Mouse (Mus musculus): ENCODE data around the gene Hoxb13. TPM values are rescaled to one million over a fixed set of nuclear protein-coding genes. Genes with fewer than 3 reads are reported as not detected.

Gene Hoxb13
- total RNA-seq, 4 experiments from 2014 or later: not detected

DNA sequence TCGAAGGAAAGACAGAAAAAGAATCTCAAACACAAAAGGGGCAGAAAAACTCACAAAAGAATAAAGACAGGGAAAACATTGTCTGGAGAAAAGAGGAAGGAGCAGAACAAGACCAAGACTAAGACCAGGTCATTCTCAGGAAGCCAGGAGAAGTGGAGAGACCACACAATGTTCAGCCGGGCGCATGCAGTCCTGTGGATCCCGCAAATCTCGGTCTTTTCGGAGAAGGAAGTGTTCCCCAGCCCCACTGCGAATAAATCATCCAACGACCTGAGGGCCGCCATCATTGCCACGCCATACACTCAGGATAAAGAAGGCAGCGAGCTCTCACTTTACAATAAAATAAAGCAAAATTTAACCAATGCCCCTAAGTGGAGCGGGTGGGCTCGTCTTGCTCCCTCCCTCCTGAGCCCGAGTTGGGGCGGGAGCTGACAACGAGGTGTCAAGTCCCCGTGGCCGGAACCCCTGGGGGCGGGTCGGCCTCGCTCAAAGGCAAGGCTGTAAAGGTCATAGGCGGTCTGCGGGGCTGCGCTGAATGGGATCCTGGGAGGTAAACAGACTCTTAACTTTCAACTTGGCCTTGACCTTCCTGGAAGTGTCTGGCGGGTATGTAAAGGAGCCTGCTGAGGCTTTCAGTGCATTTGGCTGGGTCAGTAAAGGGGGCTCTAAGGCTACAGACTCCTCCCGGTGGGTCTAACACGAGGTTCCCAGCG is 4.2 kb upstream of the Hoxb13 start:
- DNase-seq (ENCODE audit: low spot score in 2 of 2): no peak

DNA sequence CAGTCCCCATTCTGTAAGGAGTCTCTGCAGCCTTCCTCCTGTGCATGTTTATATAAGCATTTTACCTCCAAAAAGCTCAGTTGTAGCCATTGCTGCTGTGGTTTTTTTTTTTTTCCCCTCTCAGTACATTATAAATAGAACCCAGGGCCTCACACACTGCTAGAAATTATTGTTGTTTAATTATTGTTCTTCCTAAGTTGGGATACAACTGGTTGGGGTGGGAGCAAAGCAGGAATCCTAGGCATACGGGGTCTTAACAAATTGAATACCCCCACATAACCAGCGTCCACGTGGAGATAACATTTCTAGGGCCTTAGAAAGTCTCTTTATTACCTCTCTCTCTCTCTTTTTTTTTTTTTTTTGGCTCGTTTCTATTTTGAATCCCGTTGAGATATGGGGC is 3.0 kb upstream of the Hoxb13 start:
- DNase-seq (ENCODE audit: low spot score in 2 of 2): no peak

DNA sequence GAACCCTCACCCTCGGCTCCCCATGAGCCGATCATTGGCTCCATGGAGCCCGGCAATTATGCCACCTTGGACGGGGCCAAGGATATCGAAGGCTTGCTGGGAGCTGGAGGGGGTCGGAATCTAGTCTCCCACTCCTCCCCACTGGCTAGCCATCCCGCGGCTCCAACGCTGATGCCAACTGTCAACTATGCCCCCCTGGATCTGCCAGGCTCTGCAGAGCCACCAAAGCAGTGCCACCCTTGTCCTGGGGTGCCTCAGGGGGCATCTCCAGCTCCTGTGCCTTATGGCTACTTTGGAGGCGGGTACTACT is 240 bp downstream of the Hoxb13 start:
- no peak for DNase-seq (ENCODE audit: low spot score in 2 of 2)

DNA sequence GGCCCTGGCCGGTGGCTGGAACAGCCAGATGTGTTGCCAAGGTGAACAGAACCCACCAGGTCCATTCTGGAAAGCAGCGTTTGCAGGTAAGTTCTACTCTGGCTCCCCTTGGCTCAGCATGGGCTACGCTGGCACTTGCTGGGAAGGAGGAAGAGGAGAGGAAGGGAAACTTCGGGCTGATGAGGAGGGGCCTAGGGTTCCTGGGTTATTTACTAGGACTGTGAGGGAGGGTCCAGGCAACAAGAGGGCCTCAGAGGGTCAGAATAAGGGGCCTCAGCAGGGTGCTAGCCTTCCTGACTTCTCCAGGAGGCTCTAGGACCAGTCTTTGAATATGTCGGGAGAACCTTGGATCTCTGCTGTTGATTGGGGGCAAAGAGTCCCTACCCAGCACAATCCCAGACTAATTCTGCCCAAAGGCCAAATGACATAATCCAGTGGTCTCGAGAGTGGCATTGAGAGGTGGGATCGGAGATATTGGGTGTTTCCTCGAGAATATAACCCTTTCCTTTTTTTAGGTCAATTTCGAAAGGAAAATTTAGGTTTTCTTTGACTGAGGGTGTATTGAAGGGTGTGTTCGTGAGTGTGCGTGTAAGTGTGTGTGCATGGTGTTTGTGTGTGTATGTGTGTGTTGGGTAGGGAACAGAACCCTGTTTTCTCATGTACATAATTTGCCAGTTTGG is 985 bp downstream of the Hoxb13 start:
- DNase-seq (ENCODE audit: low spot score in 2 of 2): no peak

DNA sequence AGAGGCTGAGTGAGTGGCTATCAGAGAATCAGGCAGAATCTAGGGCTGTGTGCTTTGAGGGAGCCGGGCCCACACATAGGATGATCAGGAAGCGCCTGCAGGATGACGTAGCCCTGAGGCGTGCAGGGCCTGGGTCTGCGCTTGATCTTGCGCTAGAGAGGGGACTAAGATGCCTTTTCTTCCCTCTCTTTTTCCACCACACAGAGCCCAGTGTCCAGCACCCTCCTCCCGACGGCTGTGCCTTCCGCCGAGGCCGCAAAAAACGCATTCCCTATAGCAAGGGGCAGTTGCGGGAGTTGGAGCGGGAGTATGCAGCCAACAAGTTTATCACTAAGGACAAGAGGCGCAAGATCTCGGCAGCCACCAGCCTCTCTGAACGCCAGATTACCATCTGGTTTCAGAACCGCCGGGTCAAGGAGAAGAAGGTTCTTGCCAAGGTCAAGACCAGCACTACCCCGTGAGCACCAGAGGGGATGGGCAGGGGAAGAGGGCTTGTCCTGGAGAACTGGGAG is 1.7 kb downstream of the Hoxb13 start:
- no peak for DNase-seq (ENCODE audit: low spot score in 2 of 2)

DNA sequence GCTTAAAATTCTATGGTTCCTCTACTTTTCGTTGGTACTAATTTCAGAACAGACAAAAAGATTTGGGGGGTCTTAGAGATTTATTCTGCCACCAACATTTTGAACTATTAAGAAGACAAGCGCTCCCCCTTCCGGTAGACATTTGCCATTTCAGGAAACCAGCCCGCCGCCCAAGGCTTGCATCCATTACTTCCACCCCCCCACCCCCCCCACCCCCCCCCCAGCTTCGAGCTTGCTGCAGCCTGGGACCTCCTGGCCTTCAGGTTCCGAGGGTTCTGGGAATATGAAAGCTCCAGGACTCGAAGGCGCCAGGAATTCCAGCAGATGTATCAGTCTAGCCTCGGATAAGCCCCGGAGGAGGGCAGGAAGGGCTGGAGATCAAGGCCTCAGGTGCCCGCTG is 4.5 kb downstream of the Hoxb13 start:
- no peak for DNase-seq (ENCODE audit: low spot score in 2 of 2)

DNA sequence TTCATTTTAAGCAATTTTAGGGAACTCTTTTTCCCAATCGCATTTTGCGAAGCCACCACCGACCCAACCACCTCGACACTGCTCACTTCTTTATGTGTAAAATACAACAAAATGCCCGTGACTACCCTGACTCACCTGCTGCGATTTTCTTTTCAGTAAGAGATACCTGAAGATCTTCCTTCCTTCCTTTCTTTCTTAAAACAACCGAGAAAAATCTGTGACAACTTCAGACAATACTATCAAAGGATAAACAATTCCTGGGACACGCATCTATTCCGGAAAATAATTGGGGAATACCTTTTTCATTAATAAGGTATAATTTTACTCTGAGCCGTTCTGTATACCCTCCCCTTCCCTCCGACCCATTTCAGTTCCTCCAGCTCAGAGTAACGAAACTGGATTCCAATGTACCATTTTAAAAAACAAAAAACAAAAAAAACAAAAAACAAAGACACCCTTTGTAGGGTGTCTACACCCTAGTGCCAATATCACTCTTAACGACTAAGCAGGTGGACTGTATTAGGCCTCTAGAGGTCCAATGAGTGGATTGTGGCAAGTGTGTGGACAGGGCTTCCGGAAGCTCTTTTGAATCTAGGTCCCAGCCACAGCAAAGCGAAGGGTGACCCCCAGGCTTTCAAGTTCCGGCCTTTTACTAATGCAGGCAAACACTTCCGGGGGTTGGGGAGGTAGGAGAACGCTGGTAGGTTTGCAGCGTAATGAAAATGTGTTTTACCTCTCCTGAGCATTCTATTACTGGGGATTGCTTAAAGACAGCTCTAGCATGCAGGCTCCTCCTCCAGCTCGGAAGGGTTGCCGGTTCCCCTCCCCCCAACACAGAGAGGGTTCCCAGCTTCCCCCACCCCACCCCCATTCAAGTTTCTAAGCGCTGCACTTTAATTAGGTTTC is 5.3 kb downstream of the Hoxb13 start:
- DNase-seq (ENCODE audit: low spot score in 2 of 2): no peak

DNA sequence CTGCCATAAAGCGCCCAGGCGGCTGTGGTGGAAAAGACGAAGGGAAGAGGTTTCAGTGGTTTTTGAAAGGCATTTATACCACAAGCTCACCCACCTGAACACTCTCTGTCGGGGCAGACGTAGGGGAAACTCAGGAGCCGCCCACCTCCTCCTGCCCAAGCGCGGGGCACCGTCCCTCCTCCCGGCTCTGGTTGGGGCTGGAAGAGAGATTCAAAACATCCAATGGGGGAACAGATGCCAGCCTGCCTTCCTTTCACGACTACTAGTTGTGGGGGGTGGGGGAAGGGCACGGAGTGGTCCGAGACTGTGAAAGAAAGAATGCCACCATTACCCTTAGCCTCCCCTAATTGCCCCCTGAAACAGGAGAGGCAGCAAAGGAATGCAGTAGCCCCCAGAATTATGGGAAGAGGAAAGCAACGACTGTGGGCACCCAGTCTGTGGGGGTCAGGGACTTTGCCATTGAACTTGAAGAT is 6.1 kb downstream of the Hoxb13 start:
- no peak for DNase-seq (ENCODE audit: low spot score in 2 of 2)

DNA sequence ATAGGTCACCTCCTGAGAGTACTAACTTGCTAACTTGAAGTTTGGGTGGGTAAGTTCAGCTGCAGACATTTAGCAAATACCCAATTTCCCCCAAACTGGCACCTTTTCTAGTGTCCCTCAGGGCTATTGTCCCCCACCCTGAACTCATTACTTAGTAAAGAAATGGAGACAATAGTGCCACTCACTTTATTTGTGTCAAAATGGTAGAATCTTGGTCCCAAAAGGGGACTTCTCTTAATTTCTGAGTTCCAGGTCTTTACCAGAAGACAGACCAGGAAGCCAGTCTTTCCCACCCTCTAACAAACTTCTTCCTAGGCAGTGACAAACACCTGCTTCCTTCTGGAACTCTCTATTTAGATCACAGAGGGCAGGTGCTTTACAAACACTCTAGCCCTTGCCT is 7.6 kb downstream of the Hoxb13 start:
- no peak for DNase-seq (ENCODE audit: low spot score in 2 of 2)

DNA sequence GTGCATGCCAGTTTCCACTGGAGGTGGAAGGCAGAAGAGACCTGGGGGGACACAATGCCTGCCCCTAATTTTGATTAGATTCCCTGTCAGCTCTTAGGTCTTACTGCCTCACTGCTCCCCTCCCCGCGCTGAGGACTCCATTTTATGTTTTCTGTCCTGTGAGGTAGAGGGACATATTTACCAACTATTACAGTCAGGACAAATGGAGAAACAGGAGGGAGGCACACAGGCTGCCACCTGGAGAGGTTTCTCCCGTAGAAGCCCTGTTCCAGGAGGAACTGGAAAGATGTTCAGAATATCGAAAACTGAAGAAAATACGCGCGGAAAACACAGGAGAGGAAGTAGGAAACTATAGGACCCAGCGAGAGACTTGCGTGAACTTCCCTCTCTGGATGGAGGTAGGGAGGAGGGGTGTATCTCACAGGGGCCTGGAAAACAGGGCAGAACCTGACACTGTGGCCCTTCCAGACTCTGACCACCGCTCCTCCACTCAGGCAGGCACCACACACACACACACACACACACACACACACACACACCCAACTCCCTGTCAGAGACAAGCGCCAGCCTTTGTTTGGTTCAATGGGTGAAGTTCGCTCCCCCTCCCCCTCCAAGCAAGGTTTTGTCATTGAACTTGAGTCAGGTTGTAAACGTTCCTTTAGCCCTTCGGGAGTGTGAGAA is 8.4 kb downstream of the Hoxb13 start:
- DNase-seq (ENCODE audit: low spot score in 2 of 2): no peak

DNA sequence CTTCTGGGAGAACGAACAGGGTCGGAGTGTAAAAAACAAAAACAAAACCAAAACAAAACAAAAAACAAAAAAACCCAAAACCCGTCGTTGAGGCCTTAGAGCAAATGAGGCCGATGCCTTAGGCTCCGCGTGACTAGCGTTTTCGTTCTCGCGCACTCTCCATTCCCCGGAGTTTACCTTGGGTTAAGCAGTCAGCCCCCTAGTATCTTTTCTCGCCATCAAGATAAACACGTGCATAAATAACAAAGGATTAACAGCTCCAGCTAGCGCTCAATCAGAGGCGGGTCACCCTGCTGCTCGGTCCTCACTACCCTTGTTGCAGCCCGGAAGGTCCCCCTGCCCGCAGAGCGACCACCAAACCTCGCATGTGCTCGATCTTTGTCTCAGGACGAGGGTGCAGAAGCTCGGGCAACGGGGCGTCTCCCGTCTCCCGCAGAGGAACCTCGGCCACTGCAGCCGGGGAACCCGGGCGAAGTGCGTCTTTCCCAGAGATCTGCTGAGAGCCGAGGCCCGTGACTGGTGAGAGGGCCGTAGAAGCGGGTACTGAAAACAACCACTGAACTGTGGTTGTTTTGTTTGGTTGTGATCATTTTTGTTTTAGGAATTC is 9.2 kb downstream of the Hoxb13 start:
- DNase-seq (ENCODE audit: low spot score in 2 of 2): no peak

DNA sequence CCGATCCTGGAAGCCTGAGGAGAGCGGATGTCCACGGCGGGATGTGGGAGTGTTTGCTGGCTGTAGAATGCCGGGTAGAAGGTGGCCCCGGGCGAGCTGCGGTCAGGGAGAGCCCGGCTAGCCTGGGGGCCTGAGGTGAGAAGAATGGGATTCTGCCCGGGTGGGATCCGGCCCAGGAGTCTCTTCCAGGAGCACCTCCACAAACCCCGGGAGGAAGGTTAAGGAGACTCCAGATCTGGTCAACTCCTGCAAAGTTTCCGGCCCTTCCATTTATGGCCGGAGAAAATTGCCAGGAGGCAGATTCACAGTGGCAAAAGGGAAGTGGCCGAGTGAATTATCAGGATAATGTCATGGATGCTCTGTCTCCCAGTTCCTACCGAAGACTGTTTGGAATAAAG is 9.7 kb downstream of the Hoxb13 start:
- DNase-seq (ENCODE audit: low spot score in 2 of 2): no peak

DNA sequence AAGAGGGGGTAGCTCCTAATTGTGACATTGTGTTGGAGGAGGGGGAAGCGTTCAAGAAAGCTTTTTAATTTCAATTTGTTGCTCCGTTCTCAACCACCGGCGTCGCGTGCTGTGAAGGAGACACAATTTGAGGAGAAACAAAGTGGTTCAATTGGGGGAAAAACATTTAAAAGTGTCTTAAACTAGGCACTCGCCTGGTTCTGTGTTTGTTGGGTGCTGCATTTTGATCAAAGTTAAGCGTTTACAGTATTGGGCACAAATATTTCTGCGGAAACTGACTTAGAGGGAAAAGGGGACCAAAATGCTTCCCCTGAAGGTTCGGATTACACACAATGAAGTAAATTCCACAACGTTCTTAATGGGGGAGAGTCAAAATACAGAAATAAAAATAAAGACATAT is 10.2 kb downstream of the Hoxb13 start:
- no peak for DNase-seq (ENCODE audit: low spot score in 2 of 2)

DNA sequence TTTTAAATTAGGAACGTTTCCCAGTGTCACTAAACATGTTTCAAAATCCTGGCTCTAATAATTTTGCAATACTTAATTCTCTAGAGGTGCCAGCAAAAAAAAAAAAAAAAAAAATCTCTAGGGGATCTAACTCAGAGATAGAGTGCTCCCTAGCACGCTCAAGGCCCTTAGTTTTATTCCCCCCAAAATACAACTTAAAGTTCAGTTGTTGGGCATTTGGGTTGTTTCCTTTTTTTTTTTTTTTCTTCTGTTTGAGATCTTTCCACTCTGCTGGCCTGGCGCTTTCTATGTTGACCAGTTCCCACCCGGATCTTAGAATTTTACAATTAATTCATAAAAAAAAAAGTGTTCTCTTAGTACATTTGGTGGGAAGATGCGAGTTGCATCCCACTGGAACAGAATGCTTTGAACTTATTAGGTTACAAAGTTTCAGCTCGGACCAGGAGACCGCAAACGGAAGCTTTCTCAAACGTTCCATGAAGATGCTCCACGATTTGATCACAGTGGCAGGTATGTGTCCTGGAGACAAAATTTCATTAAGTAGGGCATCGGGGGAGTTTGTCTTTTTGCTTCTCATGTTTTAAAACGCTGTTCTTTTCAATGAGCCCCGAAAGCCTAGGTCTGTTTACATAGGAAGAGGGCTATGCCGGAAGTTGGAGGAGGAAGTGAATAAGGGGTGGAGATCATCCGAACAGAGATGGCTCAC is 11.5 kb downstream of the Hoxb13 start:
- DNase-seq (ENCODE audit: low spot score in 2 of 2): no peak

DNA sequence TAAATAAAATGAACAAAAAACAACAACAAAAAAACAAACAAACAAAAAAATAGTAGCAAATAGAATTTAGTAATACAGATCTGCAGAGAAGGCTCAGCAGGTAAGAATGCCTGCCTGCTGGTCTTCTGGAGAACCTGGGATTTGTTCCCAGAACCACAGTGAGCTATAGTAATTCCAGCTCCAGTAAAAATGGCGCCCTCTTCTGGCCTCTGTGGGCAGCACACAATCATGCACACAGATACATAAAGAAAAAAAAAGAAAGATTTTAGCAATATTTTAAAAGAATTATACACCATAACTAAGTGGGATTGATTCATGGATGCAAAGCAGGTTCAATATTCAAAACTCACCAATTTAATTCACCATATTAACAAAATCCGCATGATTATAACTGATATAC is 29.7 kb downstream of the Hoxb13 start:
- no peak for DNase-seq (ENCODE audit: low spot score in 2 of 2)

DNA sequence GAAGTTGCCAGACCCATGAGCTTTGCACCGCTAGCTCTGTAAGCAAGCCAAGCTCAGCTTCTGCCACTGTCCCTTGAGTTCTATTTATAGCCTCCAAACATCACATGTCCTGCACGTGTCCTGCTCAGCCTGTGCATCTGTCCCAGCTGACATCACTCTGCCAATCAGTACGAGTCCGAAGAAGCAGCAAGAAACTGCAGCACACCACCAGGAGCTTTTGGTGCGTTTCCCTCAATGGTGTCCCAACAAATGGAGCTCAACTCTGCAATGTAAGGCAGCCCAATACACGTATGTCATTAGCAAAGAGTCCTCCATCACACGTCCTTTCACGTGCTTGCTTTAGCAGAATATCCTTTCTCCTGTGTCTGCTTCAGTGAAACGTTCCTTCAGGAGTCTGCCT is 33.6 kb downstream of the Hoxb13 start:
- DNase-seq (ENCODE audit: low spot score in 2 of 2): no peak

DNA sequence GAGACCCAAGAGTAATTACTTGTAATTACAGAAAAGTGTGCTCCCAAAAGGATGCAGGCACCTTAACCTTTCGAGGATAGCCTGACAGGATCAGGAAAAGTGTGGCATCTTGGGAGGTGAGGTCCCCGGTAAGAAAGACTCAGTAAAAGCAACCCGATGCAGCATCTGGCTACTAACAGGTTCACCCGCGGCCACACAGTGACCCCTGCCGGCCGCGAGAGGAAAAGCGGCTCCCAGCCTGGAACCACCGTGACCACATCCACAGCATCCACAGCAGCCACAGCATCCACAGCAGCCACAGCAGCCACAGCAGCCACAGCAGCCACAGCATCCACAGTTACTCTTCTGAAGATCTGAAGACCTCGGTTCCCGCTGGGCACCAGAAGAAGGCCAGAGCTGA is 40.8 kb downstream of the Hoxb13 start:
- no peak for DNase-seq (ENCODE audit: low spot score in 2 of 2)

DNA sequence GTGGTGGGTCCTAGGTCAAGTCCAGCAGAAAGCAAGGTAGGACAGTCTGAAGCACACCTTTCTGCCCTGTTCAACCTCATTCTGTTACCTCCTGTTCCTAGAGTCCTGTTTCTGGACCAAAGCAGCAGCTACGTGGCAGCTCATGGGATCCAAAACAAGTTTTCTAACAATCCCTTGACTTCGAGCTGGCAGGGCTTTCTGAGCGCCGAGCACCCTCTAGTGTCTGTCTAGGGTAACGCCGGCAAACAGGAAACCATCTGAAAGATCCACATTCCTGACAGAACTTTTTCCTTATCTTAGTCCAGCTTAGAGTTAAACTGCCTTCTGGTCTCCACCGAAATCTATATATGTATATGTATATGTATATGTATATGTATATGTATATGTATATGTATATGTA is 46.1 kb downstream of the Hoxb13 start:
- no peak for DNase-seq (ENCODE audit: low spot score in 2 of 2)

Data from gastrocnemius, adult 8-10 months (tissue).